Mouse (Mus musculus) ES-CJ7 (cell line): ENCODE results near the gene Prkag1.

Experiments used
- DNase-seq: peaks from one replicate; pipeline ENCODE4 v3.0.0; 2011; ENCODE audit warnings: low read depth, low spot score

Prkag1 gene

GRCm38 (mm10) chr15:98793141-98793698, 38.1 kb downstream of the Prkag1 start:
- no peak for DNase-seq

DNA sequence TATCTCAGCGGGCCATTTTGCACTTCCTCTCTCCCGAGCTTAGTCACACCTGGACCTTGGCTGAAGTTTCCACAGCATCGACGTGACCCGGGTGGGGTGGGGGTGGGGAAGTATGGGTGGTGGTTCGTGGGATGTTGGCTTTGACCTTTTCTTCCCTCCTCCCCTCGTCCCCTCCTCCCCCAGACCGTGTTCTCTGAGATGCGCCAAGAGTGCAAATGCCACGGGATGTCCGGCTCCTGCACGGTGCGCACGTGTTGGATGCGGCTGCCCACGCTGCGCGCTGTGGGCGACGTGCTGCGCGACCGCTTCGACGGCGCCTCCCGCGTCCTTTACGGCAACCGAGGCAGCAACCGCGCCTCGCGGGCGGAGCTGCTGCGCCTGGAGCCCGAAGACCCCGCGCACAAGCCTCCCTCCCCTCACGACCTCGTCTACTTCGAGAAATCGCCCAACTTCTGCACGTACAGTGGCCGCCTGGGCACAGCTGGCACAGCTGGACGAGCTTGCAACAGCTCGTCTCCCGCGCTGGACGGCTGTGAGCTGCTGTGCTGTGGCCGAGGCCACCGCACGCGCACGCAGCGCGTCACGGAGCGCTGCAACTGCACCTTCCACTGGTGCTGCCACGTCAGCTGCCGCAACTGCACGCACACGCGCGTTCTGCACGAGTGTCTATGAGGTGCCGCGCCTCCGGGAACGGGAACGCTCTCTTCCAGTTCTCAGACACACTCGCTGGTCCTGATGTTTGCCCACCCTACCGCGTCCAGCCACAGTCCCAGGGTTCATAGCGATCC, 38.9 kb downstream of the Prkag1 start:
- no peak for DNase-seq

GRCm38 (mm10) chr15:98791771-98792170, 39.5 kb downstream of the Prkag1 start:
- DNase-seq = peak; percentile 56

GRCm38 (mm10) chr15:98791221-98791620, 40.1 kb downstream of the Prkag1 start:
- no peak for DNase-seq

DNA sequence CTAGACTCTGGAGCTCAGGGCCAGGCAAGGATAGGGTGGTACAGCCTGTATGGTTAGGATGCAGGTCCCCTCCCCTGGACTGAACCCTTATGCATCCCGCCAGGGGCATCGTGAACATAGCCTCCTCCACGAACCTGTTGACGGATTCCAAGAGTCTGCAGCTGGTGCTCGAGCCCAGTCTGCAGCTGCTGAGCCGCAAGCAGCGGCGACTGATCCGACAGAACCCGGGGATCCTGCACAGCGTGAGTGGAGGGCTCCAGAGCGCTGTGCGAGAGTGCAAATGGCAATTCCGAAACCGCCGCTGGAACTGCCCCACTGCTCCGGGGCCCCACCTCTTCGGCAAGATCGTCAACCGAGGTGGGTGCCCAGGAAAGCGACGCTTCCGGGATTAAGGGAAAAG, 40.6 kb downstream of the Prkag1 start:
- no peak for DNase-seq

DNA sequence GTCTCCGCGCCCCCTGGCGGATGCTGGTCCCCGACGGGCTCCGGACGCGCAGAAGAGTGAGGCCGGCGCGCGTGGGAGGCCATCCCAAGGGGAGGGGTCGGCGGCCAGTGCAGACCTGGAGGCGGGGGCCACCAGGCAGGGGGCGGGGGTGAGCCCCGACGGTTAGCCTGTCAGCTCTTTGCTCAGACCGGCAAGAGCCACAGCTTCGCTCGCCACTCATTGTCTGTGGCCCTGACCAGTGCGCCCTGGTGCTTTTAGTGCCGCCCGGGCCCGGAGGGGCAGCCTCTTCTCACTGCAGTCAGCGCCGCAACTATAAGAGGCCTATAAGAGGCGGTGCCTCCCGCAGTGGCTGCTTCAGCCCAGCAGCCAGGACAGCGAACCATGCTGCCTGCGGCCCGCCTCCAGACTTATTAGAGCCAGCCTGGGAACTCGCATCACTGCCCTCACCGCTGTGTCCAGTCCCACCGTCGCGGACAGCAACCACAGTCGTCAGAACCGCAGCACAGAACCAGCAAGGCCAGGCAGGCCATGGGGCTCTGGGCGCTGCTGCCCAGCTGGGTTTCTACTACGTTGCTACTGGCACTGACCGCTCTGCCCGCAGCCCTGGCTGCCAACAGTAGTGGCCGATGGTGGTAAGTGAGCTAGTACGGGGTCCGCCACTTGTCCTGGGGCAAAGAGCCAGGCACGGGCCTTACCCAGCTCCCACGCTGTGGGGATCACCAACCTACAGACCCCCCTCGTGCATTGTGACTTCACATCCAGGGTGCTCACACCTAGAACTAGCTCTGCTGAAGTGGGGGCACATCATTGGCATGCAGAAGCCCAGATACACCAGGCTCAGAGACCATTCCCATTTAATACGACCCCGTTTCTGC, 41.4 kb downstream of the Prkag1 start, which contains the start of gene Wnt1:
TSS of gene Wnt1 (plus strand) at position 197 of the 875 bp plus-strand sequence.
- no peak for DNase-seq

GRCm38 (mm10) chr15:98788972-98789660, 42.2 kb downstream of the Prkag1 start:
- no peak for DNase-seq

GRCm38 (mm10) chr15:98787930-98788329, 43.4 kb downstream of the Prkag1 start:
- peak; percentile 61 for DNase-seq

DNA sequence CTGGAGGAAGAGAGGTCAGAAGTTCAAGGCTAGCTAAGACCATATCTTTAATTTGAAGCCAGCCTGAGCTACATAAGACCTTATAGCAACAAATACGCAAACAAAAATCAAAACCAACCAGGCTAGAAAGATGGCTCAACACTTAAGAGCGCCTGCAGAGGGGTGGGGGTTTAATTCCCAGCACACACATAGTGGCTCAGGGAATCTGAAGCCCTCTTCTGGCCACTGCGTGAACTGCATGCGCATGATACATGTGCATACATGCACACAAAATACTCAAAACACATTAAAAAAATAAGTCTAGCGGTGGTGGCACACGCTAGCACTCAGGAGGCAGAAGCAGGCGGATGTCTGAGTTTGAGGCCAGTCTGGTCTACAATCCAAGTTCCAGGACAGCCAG, 45.6 kb downstream of the Prkag1 start:
- DNase-seq = peak; percentile 82

- peak; percentile 36 for DNase-seq
These were observed 50.2 kb downstream of the Prkag1 start for GRCm38 (mm10) chr15:98781166-98781565.

GRCm38 (mm10) chr15:98780573-98780972, 50.7 kb downstream of the Prkag1 start:
- peak; percentile 61 for DNase-seq

DNA sequence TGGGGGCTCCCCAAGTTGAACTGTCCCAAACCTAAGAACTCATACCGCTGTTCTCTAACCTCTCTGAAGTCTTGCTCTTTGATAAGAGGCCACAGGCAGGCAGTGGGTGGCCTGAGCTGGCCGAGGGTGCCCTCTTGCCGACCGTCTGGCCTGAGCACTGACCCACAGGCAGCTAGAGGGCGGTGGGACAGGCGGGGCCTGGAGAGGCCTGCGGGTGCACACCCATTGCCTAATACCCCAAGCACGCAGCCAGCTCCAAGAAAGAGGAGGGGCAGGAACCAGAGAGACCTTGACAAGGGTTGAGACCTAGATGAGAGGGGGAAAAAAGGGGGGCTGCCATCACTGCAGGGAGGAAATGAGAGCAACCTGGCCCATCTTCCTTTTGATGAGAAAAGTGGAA, 51.2 kb downstream of the Prkag1 start:
- DNase-seq = no peak

DNA sequence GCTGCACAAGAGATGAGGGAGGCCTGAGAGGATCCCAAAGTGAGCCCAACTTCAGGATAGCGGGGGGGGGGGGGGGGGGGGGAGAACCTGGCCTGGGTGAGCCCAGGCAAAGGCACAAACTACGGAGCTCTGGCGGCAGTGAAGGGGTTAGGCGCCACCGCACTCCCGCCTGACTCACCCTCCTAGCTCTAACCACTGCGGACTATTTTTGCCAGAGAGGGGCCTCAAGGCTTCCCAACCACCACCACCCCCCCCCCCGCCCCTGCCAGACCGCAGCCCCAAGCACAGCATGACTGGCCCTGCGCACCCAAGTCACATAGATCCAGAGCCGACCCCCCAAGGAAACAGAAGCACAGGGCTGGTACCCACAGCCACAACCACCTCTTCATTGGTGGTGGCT, 52.5 kb downstream of the Prkag1 start:
- DNase-seq = no peak

DNA sequence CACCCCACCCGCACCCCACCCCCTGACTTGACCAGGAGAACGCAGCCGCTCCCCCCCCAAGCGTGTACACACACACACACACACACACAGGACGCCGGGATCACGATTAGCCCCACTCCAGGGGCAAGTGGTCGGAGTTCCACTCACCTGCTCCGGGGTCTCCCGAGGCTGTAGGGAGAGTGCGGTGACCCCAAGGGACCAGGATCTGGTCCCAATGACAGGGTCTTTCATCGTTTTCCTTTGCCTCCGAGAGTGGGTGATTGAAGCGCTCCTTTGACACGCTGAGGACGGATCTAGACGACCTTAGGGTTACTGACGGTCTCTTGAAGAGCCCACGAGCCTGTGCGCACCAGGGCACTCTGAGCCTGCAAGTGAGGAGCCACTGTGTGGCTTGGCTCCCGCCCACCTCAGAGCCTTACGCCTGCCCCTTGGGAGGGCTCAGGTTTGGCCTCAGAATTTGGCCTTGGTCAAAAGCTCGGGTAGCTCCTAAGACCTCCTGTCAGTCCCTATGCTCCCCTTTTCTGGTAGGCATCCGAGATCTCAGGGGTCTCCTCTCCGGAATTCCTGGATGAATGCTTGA, 53.0 kb downstream of the Prkag1 start:
- DNase-seq = peak; percentile 43

- peak; percentile 41 for DNase-seq
These were observed 53.6 kb downstream of the Prkag1 start, which contains the start of gene Wnt10b for GRCm38 (mm10) chr15:98777762-98778161. Gene Wnt10b, minus strand, starts transcription at chr15:98778150.

- DNase-seq = no peak
These were observed 54.2 kb downstream of the Prkag1 start for GRCm38 (mm10) chr15:98777005-98777616.

GRCm38 (mm10) chr15:98776280-98777004, 54.9 kb downstream of the Prkag1 start:
- no peak for DNase-seq

GRCm38 (mm10) chr15:98775533-98775932, 55.8 kb downstream of the Prkag1 start:
- DNase-seq = no peak

GRCm38 (mm10) chr15:98774096-98774495, 57.2 kb downstream of the Prkag1 start:
- no peak for DNase-seq
